Mouse (Mus musculus) cerebellum, adult 9-11 months (tissue): ENCODE data around the gene Ctnnb1.
A peak's percentile ranks its signal among the peaks of the same experiment; 100 is the strongest.
"Not testable (repeated sequence)": the region's sequence is repeated elsewhere in the genome, so short reads cannot be mapped to it uniquely, and the experiment has no call there.

Source experiments
- DNase-seq: peaks from one replicate; pipeline ENCODE4 v3.0.0; 2022

Ctnnb1 gene

GRCm38 (mm10) chr9:120929081-120929480 lies at the start of gene Ctnnb1:
Ctnnb1 (plus strand) TSS chr9:120929216.
- DNase-seq, result no peak

GRCm38 (mm10) chr9:120880286-120880685 lies 48.7 kb upstream of the Ctnnb1 start:
- no peak for DNase-seq

- peak; percentile 57 for DNase-seq
These were observed 47.9 kb upstream of the Ctnnb1 start for GRCm38 (mm10) chr9:120881121-120881520.

GRCm38 (mm10) chr9:120881839-120882238 lies 47.2 kb upstream of the Ctnnb1 start:
- no peak for DNase-seq

- no peak for DNase-seq
These were observed 44.3 kb upstream of the Ctnnb1 start for GRCm38 (mm10) chr9:120884726-120885125.

- DNase-seq, result no peak
These were observed 41.4 kb upstream of the Ctnnb1 start for GRCm38 (mm10) chr9:120887631-120888030.

GRCm38 (mm10) chr9:120893435-120893834 lies 35.6 kb upstream of the Ctnnb1 start:
- DNase-seq, result no peak

GRCm38 (mm10) chr9:120893971-120894370 lies 35.0 kb upstream of the Ctnnb1 start:
- DNase-seq, result no peak

GRCm38 (mm10) chr9:120894376-120894775 lies 34.6 kb upstream of the Ctnnb1 start:
- no peak for DNase-seq

- no peak for DNase-seq
These were observed 32.5 kb upstream of the Ctnnb1 start for GRCm38 (mm10) chr9:120896502-120896901.

- DNase-seq, result no peak
These were observed 31.7 kb upstream of the Ctnnb1 start for GRCm38 (mm10) chr9:120897269-120897668.

- no peak for DNase-seq
These were observed 29.2 kb upstream of the Ctnnb1 start for GRCm38 (mm10) chr9:120899833-120900232.

- no peak for DNase-seq
These were observed 28.4 kb upstream of the Ctnnb1 start for GRCm38 (mm10) chr9:120900338-120901274.

- DNase-seq, result no peak
These were observed 26.5 kb upstream of the Ctnnb1 start for GRCm38 (mm10) chr9:120902562-120902961.

GRCm38 (mm10) chr9:120908461-120908860 lies 20.6 kb upstream of the Ctnnb1 start:
- DNase-seq, result no peak

GRCm38 (mm10) chr9:120913152-120913551 lies 15.9 kb upstream of the Ctnnb1 start:
- DNase-seq, result no peak

GRCm38 (mm10) chr9:120914429-120914828 lies 14.6 kb upstream of the Ctnnb1 start:
- DNase-seq, result no peak

GRCm38 (mm10) chr9:120914877-120915459 lies 14.0 kb upstream of the Ctnnb1 start:
- DNase-seq, result no peak

GRCm38 (mm10) chr9:120917619-120918018 lies 11.4 kb upstream of the Ctnnb1 start:
- DNase-seq, result not testable (repeated sequence)

- no peak for DNase-seq
These were observed 10.8 kb upstream of the Ctnnb1 start for GRCm38 (mm10) chr9:120918211-120918610.

- DNase-seq, result no peak
These were observed 10.4 kb upstream of the Ctnnb1 start for GRCm38 (mm10) chr9:120918642-120919041.

GRCm38 (mm10) chr9:120919130-120919529 lies 9.9 kb upstream of the Ctnnb1 start:
- no peak for DNase-seq

GRCm38 (mm10) chr9:120926126-120926525 lies 2.9 kb upstream of the Ctnnb1 start:
- no peak for DNase-seq

- DNase-seq, result no peak
These were observed 1.9 kb upstream of the Ctnnb1 start for GRCm38 (mm10) chr9:120926939-120927606.
